Mouse (Mus musculus): ENCODE data around the gene Camta1.

DNA sequence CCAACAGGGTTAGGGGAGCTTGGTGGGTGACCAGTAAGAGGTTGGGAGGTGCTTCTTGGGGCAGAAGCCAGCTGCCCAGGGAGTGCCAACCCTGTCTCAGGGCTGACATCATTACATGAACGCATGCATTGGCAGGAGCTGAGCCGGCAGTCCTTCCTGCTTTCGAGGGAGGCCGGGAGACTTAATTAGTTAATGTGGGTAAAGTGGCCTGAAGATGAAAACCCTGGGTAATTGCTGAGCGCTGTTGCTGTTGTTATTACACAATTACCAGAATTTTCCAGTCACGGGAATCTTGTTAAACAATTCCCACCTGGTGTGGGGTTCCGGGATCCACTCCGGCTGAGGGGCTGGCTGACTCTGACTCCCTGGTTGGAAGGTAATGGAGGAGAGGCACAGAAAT lies 689.1 kb downstream of the Camta1 start:
- TF ChIP-seq ZNF384 (IDR thresholded peaks at IDR 0.05; ENCODE audit: low read depth, low read length) = no peak
- no peak for TF ChIP-seq ZC3H11A (IDR thresholded peaks at IDR 0.05; ENCODE audit: borderline replicate concordance, low read depth, low read length)
- no peak for TF ChIP-seq HCFC1 (IDR thresholded peaks at IDR 0.05; ENCODE audit: borderline replicate concordance, insufficient read depth, low read length)
- no peak for TF ChIP-seq CHD2 (IDR thresholded peaks at IDR 0.05; ENCODE audit: low read depth, low read length)
- TF ChIP-seq MAFK (IDR thresholded peaks at IDR 0.05; ENCODE audit: insufficient read depth, low read depth, low read length) = no peak

Measured in ES-E14 (cell line).